Mouse (Mus musculus): ENCODE measurements at regions not wholly inside any gene's neighbourhood (a gene's known extent, or its start where the extent isn't known, plus 50 kb on each side); places are given as distances from the start of the nearest gene placed in this dataset.

DNA sequence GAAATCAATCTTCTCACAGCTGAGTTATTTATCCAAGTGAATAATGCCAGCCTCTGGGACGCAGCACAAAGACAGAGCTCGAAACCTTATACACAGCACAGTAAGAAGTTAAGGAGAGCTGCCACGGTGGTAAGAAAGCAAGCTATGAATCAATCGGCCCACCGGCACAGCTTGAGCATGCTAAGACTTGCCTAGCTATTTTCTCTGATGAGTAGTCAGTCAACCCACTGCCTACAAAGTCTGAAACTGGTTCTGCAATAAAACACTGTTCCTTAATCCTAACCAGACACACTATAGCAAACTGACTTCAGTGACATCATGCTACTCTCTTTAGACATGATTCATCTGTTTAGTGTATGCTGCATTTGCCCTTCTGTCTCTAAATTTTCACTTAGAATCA lies 268.7 kb downstream of the 1190002N15Rik start:
- no peak for DNase-seq (ENCODE audit: low read depth)

DNA sequence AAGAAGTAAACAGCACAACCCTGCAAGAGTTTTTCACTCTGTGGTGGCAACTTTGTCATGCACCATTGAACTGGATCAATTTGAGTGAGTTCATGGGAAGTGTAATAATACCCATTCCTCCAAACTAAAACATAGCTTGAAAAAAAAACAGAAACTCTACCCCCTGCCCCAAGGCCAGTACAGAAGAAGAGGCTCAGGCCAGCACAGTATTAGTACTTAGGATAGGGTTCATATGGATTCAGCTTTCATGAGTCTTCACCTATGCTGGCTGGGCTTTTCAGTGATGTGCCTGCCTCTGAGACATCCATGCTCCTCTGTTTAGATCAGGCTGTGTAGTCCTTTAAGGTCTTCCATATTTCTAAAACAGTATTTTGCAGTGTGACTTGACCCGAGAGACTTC lies 270.6 kb downstream of the 1190002N15Rik start:
- no peak for DNase-seq (ENCODE audit: low read depth)

DNA sequence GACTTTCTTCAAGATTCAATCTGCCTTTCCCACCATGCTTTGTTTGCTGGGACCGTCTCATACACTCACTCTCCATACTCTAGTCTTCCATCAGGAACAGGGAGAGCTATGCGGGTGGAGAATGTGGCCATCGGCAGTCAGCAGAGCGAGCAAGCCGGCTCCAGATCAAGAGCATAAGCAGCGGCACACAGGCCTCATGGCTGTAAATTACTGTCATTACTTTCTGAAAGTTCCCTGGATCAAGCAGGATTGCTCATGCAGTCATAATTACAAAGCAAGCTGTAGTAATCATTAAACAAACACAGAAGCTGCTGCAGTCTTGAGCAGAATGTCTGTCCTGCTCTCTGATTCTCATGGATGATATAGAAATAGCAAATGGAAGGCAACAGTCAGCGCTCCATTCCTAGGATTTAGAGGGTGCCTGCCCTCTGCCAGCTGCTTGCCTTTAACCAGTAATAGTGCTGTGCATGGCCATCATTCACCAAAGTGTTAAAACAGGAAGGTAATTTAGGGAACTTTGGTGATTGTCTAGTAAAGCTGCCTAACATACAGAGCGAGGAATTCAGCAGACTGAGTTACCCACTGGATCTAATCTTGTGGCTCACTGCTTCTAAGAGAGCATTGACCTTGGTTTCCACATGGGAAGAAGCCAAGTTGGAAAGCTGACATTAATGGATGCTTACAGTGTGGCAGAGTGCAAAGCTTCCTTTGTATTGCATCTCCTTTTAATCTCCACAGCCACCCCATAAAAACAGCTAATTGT lies 298.2 kb downstream of the 1190002N15Rik start:
- no peak for DNase-seq (ENCODE audit: low read depth)

DNA sequence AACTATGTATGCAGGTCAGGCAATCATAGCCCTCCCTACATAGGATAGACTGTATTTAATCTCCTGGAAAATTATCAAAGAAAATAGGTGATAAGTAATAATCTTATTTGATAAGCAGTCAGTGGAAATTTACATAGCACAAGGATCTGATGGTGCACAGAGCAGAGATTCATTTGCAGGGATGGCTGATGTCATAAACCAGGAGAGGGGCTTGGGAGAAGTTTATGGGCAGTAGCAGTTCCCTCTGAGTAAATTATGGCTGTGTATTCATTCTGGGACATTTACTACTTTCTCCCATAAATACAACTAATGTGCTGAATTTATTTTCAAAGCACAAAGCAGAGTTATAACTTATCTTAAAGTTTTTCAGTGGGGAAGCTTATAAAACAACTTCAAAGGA lies 299.3 kb downstream of the 1190002N15Rik start:
- DNase-seq (ENCODE audit: low read depth): no peak

DNA sequence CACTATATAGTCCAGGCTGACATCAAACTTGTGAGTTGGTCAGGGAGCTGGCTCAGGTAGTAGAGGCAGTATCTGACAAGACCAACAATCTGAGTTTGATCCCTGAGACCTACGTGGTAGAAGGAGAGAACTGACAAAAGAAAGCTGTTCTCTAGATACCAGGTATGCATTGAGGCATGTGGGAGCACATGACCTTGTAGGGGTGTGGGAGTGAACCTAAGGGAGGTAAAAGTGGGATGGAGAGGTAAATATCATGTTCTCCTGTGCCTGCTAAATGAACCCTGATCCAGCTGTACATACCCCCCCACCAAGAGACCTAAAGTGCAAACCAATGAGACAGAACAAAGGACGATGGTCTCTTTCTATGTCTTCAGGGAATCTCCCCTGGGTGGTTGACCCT lies 308.3 kb downstream of the 1190002N15Rik start:
- DNase-seq (ENCODE audit: low read depth): no peak

DNA sequence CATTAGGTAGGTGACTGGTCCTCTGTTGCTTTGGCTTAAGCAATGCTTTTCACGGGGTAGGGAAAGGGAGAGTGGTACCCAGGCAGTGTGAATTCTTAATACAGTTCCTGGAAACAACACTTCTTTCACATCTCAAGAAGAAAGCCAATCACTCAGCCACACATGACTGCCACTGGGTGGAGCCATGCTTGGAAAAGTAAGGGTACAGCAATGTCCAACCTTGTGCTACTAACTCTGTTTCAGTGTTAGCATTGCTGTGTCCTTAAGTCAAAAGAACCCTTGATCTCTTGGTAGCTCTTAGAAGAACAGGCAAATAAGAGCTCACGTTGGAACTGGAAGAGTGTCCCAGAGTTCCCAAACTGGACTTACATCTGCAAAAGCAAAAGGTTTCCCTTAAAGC lies 318.8 kb downstream of the 1190002N15Rik start:
- no peak for DNase-seq (ENCODE audit: low read depth)

DNA sequence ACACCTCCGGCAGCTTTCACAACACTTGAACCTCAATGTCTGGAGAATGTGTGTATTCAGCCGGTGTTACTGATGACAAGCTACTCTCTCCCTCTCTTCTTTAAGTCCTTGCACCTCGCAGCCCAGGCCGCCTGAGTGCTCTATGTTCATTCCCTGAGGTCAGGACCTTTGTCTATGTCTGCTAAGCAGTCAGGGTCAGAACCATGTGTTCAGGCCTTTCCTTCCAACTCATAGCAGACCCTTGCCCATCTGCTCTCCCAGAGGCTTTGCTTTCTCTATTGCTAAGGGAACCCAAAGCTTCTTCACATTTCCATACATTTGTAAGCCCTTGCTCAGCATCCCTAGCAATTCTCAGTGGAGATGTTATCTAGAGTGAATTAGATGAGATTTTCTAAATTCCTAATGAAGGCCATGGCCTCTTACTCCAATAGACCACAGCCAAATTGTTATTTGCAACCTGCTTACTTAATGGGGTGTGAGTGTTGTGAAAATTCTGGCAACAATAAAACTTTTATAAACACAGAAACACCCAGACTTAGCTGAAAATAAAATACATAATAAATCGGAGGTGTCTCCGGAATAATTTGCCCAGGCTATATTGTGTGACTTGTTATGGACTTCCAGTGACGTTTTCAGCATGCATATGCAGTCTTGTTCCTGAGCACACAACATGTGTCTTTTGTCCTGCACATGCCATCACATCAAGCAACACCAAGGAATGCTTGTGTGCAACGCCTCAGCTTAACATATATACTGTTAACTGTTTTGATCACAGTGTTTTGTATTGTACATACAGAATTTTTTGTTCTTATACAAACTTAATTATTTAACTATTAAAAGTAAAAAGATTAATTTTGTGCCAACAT lies 321.2 kb downstream of the 1190002N15Rik start:
- DNase-seq (ENCODE audit: low read depth): no peak

DNA sequence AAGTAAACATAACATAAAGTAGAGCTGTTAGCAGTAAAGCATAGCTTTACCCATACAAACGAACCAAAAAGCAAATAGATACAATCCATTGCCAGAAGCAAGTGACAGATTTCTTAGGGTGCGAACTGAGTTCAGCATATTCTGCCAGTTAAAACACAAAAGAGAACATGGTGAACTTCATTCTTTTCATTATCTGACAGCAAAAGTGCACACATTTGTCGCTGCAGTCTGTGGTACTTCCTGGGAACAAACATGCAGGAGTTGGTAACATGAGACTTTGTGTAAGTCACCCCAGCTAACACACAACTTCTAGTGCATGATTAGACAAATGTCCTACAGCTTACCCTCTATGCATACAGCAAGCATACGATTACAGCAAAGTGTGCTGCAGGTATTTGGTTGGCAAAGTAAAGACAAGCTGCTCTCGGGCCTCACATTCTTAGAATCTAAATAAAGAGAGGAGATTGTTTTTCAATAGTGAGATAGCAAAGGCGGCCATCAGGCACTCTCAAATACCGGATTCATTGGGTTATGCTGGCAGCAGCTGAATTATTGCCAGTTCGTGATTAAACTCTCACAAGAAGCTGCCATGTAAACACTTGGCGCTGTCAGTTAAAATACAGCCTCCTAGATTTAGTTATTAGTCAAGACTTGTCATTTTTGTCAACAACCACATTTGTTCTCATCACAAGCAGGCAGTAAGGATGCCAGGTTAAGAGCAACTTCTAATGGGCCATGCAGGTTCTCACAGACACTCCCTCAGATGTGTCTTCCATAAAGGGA lies 327.2 kb downstream of the 1190002N15Rik start:
- no peak for DNase-seq (ENCODE audit: low read depth)

DNA sequence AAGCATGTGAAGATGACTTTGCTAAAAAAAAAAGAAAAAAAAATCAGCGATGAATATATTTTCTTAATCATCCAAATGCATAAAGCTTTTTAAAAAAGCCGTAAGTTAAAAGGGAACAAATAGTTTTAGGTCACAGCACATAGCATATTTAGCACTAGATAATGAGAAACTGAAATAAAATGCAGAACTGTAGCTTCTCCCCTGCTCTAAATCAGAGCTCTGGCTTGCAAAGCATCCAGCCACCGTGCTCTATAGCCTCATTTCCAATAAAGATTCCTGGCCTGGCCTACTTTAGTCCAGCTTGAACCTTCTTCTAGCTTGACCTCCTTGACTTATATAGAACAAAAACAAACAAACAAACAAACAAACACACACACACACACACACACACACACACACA lies 328.9 kb downstream of the 1190002N15Rik start:
- no peak for DNase-seq (ENCODE audit: low read depth)

DNA sequence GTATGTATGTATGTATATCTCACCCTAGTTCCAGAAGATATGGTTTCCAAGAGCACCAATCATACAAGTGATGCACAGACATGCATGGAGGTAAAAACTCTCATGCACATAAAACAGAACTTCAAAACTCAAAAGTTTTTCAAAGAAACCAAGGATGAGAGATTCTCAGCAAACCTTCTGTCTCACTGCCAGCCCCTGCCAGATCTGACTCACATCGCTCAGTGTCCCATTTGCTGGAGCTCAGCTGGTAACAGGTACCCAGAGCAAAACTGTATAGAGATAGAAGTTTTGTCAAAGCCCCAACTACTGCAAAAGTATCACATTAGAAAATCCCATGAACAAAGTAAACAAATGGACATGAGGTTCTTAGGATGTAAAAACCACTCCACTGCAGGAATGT lies 337.0 kb downstream of the 1190002N15Rik start:
- no peak for DNase-seq (ENCODE audit: low read depth)

DNA sequence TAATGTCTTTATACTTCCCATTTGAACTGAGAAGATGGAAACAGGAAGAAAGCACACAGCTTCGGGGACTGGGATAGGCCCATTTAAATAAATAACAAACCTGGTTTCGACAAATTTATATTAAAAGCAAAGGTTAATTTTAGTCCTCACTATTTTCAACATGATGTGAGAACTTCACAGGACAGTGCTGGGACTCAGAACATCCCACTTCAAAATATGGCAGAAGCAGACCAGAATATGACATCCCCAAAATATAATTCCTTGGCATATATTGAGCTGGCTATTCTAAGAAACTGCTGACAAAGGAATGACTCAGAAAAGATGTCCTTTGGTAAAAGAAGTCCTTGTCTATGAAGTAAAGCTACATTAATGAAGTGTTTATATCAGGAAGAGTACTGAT lies 338.0 kb downstream of the 1190002N15Rik start:
- no peak for DNase-seq (ENCODE audit: low read depth)

DNA sequence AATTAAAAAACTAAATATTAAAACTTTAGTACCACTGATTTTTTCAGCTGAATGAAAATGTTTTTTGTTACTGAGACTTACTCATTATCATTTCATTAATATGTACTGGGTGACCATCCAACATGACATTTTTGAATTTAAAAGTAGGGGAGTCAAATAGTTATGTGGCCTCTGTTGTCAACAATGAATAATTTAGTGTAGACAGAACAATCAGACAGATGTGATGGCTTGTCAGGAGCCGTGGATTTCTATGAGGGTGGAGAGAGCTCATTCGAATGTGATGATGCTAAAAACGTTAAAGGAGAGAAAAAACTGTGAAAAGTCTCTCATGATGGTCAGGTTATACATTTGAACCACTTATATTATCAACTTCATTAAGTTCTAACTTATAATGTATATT lies 346.8 kb downstream of the 1190002N15Rik start:
- no peak for DNase-seq (ENCODE audit: low read depth)

DNA sequence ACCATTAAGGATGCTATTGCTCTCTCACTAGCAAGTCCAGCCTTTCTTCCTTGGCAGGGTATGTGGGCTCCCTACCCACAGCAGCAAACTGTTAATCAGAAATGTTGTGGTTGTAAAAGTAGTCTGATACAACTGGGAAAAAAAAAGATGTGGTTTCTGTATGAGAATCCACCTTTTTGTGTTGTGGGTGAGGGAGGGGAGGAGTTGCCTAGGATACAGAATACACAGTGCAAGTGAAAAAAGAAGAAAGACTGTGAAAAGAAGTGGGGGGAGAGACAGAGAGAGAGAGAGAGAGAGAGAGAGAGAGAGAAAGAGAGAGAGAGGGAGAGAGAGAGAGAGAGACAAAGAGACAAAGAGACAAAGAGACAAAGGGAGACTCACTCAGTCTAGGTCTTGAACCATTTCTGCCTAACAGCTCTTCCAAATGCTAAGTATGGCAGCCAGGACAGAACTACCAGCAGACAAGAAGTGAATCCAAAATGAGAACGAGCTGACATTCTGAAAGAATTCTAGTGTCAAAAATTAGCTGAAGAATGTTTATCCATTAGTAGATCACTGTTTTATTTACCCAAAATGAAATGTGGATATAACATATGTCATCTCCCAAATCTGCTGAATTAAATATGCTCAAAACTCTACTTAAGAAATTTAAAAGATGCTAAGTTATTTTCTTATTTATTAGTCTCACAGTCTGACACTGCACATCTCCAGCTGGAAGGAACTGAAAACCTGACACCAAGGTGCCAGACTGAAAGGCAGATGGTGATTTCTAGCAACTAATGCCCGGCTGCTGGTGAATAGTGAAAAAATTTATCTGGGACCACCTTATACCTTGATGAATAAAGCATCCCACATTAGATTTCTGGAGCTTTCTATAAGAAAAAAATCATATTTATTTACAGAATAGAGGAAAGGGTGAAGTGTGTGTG lies 347.7 kb downstream of the 1190002N15Rik start:
- DNase-seq (ENCODE audit: low read depth): no peak

DNA sequence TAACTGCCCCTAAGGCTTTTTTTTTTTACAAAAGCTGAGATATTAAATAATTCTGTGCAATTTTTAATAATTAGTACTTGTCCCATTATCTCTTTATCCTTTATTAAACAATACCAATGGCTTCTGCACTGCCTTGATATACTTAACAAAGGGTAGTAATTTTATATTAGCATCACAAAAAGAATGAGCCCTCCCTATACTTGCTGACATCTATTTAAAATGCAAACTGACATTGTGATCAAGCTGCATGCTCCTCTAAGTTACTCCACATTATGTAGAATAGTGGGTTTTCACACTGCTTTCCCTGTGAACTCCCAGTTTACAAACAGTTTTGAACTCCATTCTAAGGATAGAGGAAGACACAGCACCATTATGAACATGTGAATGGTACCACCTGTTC lies 349.8 kb downstream of the 1190002N15Rik start:
- no peak for DNase-seq (ENCODE audit: low read depth)

DNA sequence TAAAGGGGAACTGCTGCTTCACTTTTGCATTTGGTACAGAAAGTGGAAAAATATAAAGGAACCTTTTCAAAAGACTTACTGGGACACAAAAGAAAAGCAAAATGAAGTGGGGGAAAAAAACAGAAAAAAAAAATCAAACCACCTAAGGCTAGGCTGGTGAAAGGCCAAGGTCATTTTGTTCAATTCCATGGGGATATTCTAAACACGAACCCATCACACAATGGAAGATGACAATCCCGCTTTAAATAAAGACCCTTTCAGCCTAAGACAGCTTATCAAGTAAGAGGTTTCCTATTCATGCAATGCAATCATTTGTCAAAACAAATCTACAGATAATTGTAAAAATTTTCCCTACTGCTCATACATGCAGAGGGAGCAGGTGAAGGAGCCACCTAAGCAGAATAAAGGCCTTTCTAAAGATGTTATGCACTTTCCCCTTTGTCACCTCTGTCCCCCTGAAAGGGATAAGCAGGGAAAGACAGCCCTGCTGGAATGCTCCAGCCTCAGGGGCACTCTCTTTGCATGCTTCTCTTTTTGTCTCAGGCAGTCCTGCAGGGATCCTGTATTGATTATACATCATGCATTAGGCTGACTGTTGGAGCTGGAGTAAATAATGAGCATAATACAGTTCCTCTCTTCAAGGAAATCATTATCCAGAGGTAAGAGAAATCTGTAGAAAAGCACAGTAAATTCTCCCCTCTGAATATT lies 367.8 kb downstream of the 1190002N15Rik start:
- no peak for DNase-seq (ENCODE audit: low read depth)

DNA sequence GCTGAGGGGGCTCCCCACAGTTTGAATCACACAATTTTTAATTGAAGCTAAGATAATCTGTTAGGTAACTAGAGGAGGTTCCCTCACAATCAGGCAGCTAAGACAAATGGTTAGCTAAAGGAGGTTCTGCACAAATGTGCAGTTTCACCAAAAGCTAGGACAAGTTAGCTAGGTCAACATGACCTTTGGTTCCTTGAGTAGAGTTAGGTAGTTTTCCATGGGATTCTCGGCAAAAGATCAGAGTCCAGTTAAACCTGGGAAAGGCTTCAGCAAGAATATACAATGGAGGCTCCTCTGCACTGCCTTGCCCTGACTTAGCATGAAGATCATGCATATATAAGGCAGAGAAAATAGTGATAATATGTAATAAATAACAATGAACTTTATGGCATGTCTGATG lies 374.2 kb downstream of the 1190002N15Rik start:
- DNase-seq (ENCODE audit: low read depth): no peak

DNA sequence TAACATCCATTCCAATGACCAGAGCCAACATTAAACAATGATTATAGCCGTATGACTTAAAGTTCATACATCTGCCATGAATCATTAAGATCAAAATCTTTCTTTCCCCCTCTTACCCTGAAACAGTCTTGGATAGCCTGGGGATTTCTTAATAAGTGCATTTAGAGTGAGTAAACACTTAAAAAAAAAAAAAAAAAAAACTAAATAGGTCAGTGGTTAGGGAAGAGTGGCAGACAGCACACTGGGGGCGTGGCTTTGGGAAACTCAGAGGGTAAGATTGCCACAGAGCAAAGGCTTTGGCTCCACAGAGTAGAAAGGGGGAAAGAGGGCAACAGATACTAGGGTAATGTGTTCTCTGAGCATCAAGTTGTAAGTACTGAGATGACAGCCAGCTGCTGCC lies 382.3 kb downstream of the 1190002N15Rik start:
- DNase-seq (ENCODE audit: low read depth): no peak

DNA sequence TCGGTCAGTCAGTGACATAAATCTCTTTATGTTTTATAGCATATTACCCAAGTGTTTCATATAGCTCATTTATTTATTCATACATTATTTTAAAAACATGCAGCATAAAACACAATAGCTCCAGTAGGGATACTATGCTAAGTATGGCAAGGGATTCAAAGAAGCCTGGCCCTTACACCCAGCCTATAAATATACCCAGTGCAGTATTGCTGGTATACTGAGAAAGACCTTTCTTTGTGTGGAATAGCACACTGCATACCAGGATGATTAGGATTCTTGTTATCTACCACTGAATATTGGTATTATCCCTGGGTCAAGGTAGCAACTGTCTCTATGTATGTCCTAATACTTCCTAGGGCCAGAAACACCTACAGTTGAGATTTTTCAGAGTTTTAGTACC lies 389.4 kb downstream of the 1190002N15Rik start:
- DNase-seq (ENCODE audit: low read depth): no peak

DNA sequence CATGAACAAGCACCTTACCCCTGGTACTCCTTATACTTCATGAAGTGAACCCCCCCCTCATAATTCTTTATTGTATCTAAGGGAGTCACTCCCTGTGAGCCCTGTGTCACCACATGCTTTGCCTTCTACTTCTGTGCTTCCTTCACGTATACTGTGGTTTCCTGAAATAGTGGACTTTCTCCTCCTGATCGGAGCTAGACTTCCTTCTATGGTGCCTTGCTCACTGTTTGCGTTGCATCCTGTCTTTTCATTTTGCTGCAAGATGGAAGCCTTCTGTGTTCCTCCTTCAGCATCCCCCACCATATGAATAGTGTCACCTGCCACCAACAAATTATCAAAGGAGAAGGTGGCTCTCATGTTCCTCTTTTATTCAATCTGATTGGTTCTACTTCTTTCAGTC lies 391.1 kb downstream of the 1190002N15Rik start:
- DNase-seq (ENCODE audit: low read depth): no peak

DNA sequence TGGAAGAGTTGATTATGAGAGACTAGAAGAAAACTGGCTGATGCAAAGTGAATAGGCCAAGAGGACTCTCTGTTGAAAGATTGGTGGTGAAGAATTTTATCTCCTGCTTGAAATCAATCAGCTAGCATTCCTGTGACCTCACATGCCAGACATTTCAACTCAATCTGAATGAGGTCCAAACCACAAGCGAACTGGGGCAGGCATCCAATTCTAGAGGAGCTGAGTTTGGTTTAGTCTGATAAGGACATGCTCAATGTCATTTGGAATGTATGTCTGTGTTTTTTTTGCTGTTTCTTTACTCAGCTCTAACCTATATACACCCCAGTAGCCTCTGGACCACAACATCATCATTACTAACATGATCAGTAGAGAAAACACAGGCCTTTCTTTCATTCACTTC lies 401.4 kb downstream of the 1190002N15Rik start:
- DNase-seq (ENCODE audit: low read depth): no peak

DNA sequence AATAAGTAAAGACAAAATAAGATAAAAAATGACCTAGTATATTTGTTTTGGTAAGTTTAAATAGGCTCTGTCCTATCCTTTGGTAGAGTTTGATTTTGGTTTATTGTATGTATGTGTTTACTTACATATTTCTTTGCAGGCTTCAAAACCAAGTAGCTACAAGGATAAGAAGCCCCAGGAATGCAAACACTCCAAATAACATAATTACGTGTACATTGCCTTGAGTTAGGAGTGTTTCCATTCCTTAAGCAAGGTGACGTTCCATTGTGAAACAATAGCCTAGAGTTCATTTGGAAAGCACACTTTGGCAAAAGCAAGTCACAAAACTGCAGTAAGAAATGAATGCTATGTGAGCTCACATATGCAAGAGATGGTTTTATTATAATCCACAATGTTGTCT lies 404.2 kb downstream of the 1190002N15Rik start:
- DNase-seq (ENCODE audit: low read depth): no peak
